Mouse (Mus musculus): ENCODE data around the gene Coro1c.

- TF ChIP-seq CTCF (IDR thresholded peaks at IDR 0.05; ENCODE audit: borderline replicate concordance, control insufficient read depth, extremely low read depth, insufficient read depth, low read length, poor library complexity) (no peak), POLR2A (IDR thresholded peaks at IDR 0.05; ENCODE audit: control insufficient read depth, extremely low read depth, insufficient read depth, low read length, poor library complexity) (no peak)
Observed at GRCm38 (mm10) chr5:113947280-113947679, 38.7 kb upstream of the Coro1c start.

Data from thymus, adult 2 months (tissue).